Mouse (Mus musculus) cerebellum, adult 2 months (tissue): ENCODE measurements at regions not wholly inside any gene's neighbourhood (a gene's known extent, or its start where the extent isn't known, plus 50 kb on each side); places are given as distances from the start of the nearest gene placed in this dataset.

Experiments used
- DNase-seq, 2 experiments: peaks; one replicate each; pipeline ENCODE4 v3.0.0; 2021
- H3K27ac ChIP-seq: fragments of 200-500 bp; 2 replicates; pipeline ENCODE4 v1.5.1; 2012; ENCODE audit warnings: low read length, control low read depth, inconsistent platforms; ENCODE audit not compliant: insufficient read depth
- H3K27me3 ChIP-seq: fragments of 200-500 bp; 2 replicates; pipeline ENCODE4 v1.6.1; 2012; ENCODE audit warnings: inconsistent platforms, mild to moderate bottlenecking, low read length, moderate library complexity; ENCODE audit not compliant: control insufficient read depth, insufficient read depth
- H3K4me1 ChIP-seq: fragments of 200-500 bp; 2 replicates; pipeline ENCODE4 v1.6.1; 2011; ENCODE audit warnings: low read length; ENCODE audit not compliant: control insufficient read depth, insufficient read depth
- H3K4me3 ChIP-seq: fragments of 200-500 bp; replicated peaks from 2 replicates; pipeline ENCODE3; 2011; ENCODE audit warnings: mild to moderate bottlenecking, low read depth, low read length, control low read depth; ENCODE audit not compliant: insufficient read depth
- CTCF ChIP-seq: fragments of 200-500 bp; IDR thresholded peaks from 2 replicates; pipeline ENCODE4 v1.5.1; 2011; ENCODE audit warnings: low read depth, mild to moderate bottlenecking, control low read depth, low read length, moderate library complexity, borderline replicate concordance; ENCODE audit not compliant: insufficient read depth
- POLR2A ChIP-seq: fragments of 200-500 bp; IDR thresholded peaks from 2 replicates; pipeline ENCODE4 v1.6.1; 2011; ENCODE audit warnings: low read length, control low read depth, borderline replicate concordance; ENCODE audit not compliant: insufficient read depth
- WGBS: fragments of 180-500 bp; shearing (Covaris S2); methylation state at CpG from one replicate; pipeline ENCODE4 v1.1.7; 2018; 5-methylcytosine and 5-hydroxymethylcytosine counted together

DNA sequence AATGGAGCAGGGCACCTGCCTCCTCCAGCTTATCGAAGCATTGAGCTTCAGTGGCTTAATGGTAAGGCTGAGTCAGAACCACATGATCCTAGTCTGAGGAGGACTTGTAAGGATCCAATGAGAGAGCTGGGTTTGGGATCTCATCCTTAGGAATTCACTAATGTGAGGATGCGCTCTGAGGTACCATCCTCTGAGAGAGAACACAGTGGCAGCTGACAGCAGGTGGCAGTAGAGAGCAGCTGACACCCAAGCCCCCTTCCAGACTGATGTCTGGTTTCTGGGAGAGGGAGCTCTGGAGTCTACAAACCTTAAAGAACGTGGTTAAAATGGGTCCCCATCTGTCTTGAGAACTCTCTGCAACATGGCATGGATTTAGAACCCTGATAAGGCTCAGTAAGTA, 137.8 kb downstream of the B3glct start:
- WGBS = 23% methylated on average over 3 of the region's 3 CpGs
- Histone ChIP-seq H3K27me3 (no peaks in the 10 kb centered on the region), H3K4me1 (no peaks in the 10 kb centered on the region), H3K27ac (no peak overlapping the region), H3K4me3 (no peak overlapping the region)
- peak in 1 of 2 experiments; percentile 20 for DNase-seq
- TF ChIP-seq POLR2A = no peak
- TF ChIP-seq CTCF = peak; percentile 70

DNA sequence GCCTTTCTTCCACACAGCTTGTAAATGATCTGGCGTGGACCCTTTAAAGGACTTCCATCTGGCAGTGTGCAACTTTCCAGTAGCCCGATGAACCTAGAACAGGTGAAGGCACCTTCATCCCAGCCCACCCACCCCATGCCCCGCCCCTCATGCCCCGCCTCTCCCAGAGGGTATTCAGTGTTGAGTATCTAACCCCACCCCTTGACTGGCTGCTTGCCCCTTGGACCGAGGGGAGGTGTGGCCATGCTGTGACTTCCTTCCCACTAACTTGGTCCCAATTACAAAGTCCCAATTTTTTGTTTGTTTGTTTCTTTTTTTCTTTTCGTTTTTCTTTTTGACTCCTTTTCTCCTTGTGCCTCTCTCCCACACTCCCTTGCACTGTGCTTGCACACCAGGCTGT, 140.8 kb downstream of the B3glct start:
- Histone ChIP-seq H3K27me3 (no peaks in the 10 kb centered on the region), H3K4me3 (no peak overlapping the region), H3K27ac (no peak overlapping the region), H3K4me1 (no peaks in the 10 kb centered on the region)
- WGBS = 65% methylated on average over 6 of the region's 6 CpGs
- no peak for DNase-seq
- TF ChIP-seq CTCF (no peak), POLR2A (no peak)

DNA sequence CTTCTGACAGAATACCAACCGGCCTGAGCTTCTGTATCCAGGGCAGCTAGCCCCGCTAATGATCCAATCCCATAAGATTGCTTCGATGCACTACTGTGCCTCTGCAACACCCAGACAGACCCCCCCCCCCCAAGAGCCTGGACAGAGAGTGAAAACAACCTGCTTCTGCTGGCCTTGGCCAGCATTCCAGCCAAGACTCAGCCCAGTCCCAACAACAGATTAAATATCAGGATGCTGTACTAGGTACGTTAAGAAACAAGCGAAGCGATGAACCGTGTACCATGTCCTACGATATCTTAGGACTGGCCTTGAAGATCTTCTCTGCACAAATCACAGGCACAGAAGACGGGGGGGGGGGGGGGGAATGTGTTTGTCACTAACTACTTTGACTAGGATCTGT, 145.8 kb downstream of the B3glct start:
- H3K27ac ChIP-seq = no peak overlapping the region
- 70% methylated on average over 9 of the region's 9 CpGs for WGBS
- H3K4me1 ChIP-seq = no peaks in the 10 kb centered on the region
- no peaks in the 10 kb centered on the region for H3K27me3 ChIP-seq
- DNase-seq = no peak
- TF ChIP-seq POLR2A (no peak), CTCF (no peak)
- H3K4me3 ChIP-seq = no peak overlapping the region

DNA sequence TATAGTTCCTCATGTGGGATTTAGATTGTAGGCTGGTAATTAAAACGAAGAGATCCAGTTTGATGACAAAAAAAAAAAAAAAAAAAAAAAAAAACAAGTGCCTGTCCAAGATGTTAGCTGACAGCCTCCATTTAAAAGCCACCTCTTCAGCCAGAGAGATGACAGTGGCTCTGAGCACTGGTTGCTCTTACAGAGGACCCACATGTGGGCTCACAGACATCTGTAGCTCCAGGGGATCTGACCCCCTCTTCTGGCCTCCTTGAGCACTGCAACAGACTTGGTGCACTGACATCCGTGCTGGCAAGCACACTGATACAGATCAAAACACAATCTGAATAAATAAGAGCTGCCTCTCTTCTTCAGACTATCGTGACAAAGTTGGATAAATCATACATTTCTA, 149.6 kb downstream of the B3glct start:
- Histone ChIP-seq H3K27me3 (no peaks in the 10 kb centered on the region), H3K27ac (no peak overlapping the region), H3K4me1 (no peaks in the 10 kb centered on the region), H3K4me3 (no peak overlapping the region)
- WGBS = 45% methylated on average over 3 of the region's 3 CpGs
- TF ChIP-seq POLR2A (no peak), CTCF (no peak)
- no peak for DNase-seq

DNA sequence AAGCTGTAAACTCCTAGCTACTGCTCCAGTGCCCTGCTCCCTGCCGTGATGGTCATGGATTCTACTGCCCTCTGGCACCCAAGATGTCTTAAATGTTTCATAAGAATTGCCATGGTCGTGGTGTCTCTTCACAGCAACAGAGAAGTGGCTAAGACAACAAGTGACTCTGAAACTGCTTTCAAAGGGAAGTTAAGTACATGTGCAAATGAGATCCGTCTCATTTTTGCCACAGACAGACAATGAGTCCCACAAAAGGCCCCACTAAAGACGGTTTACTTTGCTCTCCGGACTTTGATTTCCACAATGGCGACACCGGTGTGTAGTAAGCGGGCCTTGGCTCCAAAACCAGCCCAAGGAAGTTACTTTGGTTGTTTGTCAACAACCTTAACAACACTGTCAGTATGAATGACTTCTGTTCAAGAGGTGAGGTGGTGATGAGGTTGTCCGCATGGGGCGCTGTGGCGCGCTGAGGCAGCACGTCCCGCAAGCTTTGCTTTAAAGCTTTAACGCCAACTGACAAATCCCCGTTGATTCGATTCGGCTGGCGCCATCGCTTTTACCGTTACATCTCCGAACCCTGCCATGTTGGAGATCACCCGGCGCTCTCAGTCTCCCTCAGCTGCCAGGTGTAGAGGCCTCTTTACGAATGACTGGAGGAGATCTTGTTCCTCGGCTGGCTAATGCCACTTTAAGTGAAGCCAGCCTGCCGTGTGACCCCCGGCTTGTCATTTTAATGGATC, 153.3 kb downstream of the B3glct start:
- no peak overlapping the region for H3K27ac ChIP-seq
- 7% methylated on average over 28 of the region's 28 CpGs for WGBS
- H3K27me3 ChIP-seq = no peaks in the 10 kb centered on the region
- TF ChIP-seq CTCF (peak; percentile 88), POLR2A (no peak)
- H3K4me1 ChIP-seq = no peaks in the 10 kb centered on the region
- H3K4me3 ChIP-seq = peak overlapping the region; percentile 54
- peak; percentile 64 to 66 for DNase-seq

DNA sequence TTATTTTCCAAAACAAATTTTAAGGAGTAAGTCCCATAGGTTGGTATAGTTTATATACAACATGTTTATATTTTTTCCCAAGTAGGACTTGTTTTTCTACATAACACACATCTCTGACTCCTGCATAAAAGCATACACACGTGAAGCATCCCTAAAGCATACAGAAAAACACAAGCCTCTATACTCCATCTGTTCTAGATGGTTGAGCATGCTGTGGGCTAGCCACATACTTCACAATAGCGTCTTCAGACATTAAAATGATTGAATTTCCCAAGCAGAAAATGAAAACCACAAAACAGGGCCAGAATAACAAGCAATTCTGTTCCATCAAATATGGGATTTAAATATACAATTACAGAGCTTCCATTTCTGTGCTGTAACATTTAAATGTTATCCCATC, 159.3 kb downstream of the B3glct start:
- Histone ChIP-seq H3K4me1 (0 out of 2 replicates have a peak, but pooled peaks cover 3% of the 10 kb centered on the region), H3K27ac (no peak overlapping the region), H3K27me3 (no peaks in the 10 kb centered on the region), H3K4me3 (no peak overlapping the region)
- 67% methylated on average over 2 of the region's 2 CpGs for WGBS
- no peak for DNase-seq
- TF ChIP-seq CTCF (no peak), POLR2A (no peak)

DNA sequence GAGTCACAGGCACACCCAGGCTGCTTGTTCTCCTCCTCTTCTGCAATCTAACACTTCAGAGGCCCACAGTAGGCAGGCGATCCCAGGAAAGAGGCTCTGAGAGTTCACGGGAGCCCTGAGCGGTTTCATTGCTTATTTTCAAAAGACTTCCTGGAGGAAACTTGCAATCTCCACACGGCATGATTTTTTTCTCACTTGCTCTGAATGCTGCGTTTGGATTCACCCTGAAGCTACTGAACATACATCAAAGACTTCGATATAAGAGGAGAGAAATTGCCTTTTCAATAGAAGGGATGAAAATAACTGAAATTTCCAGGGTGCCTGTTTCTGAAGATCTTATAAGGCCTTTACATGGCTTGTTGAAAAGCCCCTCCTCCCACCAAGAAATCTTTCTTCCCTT, 164.5 kb downstream of the B3glct start:
- no peaks in the 10 kb centered on the region for H3K27me3 ChIP-seq
- 0 out of 2 replicates have a peak, but pooled peaks cover 3% of the 10 kb centered on the region for H3K4me1 ChIP-seq
- 83% methylated on average over 6 of the region's 6 CpGs for WGBS
- no peak overlapping the region for H3K27ac ChIP-seq
- TF ChIP-seq CTCF (no peak), POLR2A (no peak)
- H3K4me3 ChIP-seq = no peak overlapping the region
- no peak for DNase-seq

DNA sequence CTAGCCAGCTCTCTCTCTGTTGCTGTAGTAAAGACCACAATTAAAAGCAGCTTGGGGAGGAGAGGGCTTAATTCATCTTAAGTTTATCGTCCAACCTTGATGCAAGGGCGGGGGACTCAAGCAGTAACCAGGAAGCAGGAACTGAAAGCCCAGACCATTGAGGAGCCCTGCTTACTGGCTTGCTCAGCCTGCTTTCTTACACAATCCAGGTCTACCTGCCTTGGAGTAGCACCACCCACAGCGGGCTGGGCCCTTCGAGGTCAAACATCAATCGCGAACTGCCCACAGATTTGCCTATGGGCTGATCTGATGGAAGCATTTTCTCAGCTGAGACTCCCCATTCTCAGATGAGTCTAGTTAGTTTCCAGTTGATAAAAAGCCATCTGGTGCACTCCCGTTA, 165.3 kb downstream of the B3glct start:
- H3K4me1 ChIP-seq = 0 out of 2 replicates have a peak, but pooled peaks cover 3% of the 10 kb centered on the region
- H3K4me3 ChIP-seq = no peak overlapping the region
- WGBS = 40% methylated on average over 7 of the region's 7 CpGs

More for the DNA sequence above, 165.3 kb downstream of the B3glct start:
- H3K27me3 ChIP-seq = no peaks in the 10 kb centered on the region
- TF ChIP-seq POLR2A = no peak
- TF ChIP-seq CTCF = no peak
- no peak for DNase-seq
- H3K27ac ChIP-seq = no peak overlapping the region
